Mouse (Mus musculus) liver, adult 2 months (tissue): ENCODE measurements around the gene Mybbp1a. TPM values are rescaled to one million over a fixed set of nuclear protein-coding genes. Genes with fewer than 3 reads are reported as not detected.

Source experiments
- DNase-seq: peaks from one replicate; pipeline ENCODE4 v3.0.0-alpha.2; 2011; ENCODE audit warnings: low read depth, low spot score; ENCODE audit errors: extremely low read depth
- H3K27ac ChIP-seq: fragments of 200-500 bp; replicated peaks from 2 replicates; pipeline ENCODE4 v1.5.1; 2012; ENCODE audit warnings: low read depth, mild to moderate bottlenecking, control low read depth, inconsistent platforms, low read length; ENCODE audit not compliant: insufficient read depth
- H3K27me3 ChIP-seq: fragments of 200-500 bp; 2 replicates; pipeline ENCODE4 v1.6.1; 2012; ENCODE audit warnings: mild to moderate bottlenecking, moderate library complexity, low read length, inconsistent platforms; ENCODE audit not compliant: control insufficient read depth, insufficient read depth
- H3K36me3 ChIP-seq: fragments of 200-500 bp; 2 replicates; pipeline ENCODE4 v1.6.1; 2012; ENCODE audit warnings: low read length, inconsistent platforms; ENCODE audit not compliant: control insufficient read depth, insufficient read depth
- H3K4me1 ChIP-seq: fragments of 200-500 bp; 2 replicates; pipeline ENCODE4 v1.6.1; 2011; ENCODE audit warnings: low read length; ENCODE audit not compliant: control insufficient read depth, insufficient read depth
- H3K4me3 ChIP-seq: fragments of 200-500 bp; 2 replicates; pipeline ENCODE4 v1.5.1; 2011; ENCODE audit warnings: low read depth, mild to moderate bottlenecking, control low read depth, low read length, moderate library complexity; ENCODE audit not compliant: insufficient read depth
- H3K79me2 ChIP-seq: fragments of 200-500 bp; 2 replicates; pipeline ENCODE4 v1.6.1; 2012; ENCODE audit warnings: inconsistent platforms, mild to moderate bottlenecking, low read length, moderate library complexity; ENCODE audit not compliant: control insufficient read depth, insufficient read depth
- H3K9ac ChIP-seq: fragments of 200-500 bp; 2 replicates; pipeline ENCODE4 v1.6.1; 2012; ENCODE audit warnings: low read depth, mild to moderate bottlenecking, control low read depth, inconsistent platforms, low read length
- CTCF ChIP-seq: fragments of 200-500 bp; IDR thresholded peaks from 2 replicates; pipeline ENCODE4 v1.5.1; 2011; ENCODE audit warnings: low read depth, low read length, control low read depth
- POLR2A ChIP-seq: fragments of 200-500 bp; IDR thresholded peaks from 2 replicates; pipeline ENCODE4 v1.6.1; 2011; ENCODE audit warnings: low read length, control low read depth; ENCODE audit not compliant: insufficient read depth; ENCODE audit errors: extremely low read depth
- WGBS: fragments of 180-500 bp; shearing (Covaris S2); methylation state at CpG from one replicate; pipeline ENCODE4 v1.1.7; 2018; 5-methylcytosine and 5-hydroxymethylcytosine counted together
- polyA plus RNA-seq: library from polyadenylated mRNA; depleted of rRNA; stranded (reverse); fragments of >200 nt; gene quantifications from 2 replicates; pipeline ENCODE4 v1.2.3, GENCODE M21; 2012
- total RNA-seq: library from RNA; depleted of rRNA; stranded (reverse); fragments of >200 nt; gene quantifications from 2 replicates; pipeline ENCODE4 v1.2.3, GENCODE M21; 2014

Gene Mybbp1a
- total and polyA plus RNA-seq, 2 experiments: 13.7 to 21.6 TPM

DNA sequence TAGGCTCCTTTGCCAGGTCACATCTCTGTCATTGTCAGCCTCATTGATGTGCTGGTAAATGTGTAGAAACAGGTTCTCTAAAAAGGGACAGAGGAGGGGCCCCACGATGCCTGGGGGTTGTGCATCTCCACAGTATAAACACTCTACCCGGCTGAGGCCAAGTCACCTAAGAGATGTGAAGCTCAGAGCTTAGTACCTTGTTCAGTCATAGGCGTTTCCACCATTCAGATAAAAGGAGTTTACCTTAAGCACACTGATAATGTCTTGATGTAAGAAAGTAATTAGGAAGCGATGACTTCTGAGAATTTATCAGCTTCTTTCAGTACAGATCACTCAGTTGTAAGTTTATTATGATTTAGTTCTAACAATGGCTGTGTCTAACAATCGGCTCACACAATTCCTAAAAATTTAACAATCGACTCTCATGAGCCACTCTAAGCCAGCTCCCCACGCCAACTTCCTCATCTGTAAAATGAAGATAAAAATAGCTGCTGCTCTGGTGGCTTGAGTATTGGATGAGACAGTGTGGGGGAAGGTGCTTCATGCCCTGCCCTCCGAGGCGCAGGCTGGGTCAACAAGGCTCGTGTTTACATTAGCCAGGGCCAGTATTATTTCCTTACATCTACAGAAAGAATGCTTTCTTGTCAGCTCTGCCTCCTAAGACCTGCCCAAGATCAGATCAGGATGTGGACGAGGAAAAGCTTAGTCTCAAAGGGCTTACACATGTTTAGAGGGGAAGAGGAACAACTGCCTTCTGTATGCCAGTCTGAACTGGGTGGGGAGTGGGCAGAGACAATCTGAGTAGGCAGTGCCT lies 25.7 kb downstream of the Mybbp1a start:
- Histone ChIP-seq H3K4me3 (no peak overlapping the region), H3K9ac (no peak overlapping the region)
- WGBS: 20% methylated on average over 11 of the region's 11 CpGs

DNA sequence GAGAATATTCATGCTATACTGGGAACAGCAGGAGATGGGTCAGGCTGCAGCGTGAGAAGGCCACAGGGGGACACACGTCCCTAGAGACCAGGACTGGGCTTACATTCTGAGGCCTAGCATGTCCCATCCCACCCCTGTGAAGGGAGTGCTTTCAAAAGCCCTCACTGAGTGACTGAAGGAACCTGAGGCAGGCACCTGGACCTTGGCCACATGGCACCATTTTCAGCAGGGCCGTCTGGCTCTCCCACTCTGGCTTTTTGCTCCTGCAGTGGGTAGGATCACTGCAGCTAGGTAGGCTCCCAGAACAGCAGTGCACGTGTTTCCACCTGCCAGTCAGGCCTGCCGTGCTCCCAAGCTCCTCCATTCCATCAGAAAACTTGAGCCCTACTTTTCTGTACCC lies 27.4 kb downstream of the Mybbp1a start:
- WGBS: 67% methylated on average over 5 of the region's 5 CpGs
- H3K9ac ChIP-seq: no peak overlapping the region
- H3K79me2 ChIP-seq: no peaks in the 10 kb centered on the region; the same call in 1 of the 2 replicates
- TF ChIP-seq POLR2A: no peak
- TF ChIP-seq CTCF: no peak
- no peak overlapping the region for H3K4me3 ChIP-seq
- peaks cover 42% of the 10 kb centered on the region for H3K4me1 ChIP-seq
- no peaks in the 10 kb centered on the region; the same call in 1 of the 2 replicates for H3K36me3 ChIP-seq
- DNase-seq: no peak
- H3K27ac ChIP-seq: peak overlapping the region; percentile 44
- no peaks in the 10 kb centered on the region for H3K27me3 ChIP-seq

More for the DNA sequence above, 25.7 kb downstream of the Mybbp1a start:
- Histone ChIP-seq H3K27ac (peak overlapping the region; percentile 20), H3K27me3 (no peaks in the 10 kb centered on the region), H3K4me1 (peaks cover 38% of the 10 kb centered on the region), H3K79me2 (no peaks in the 10 kb centered on the region; the same call in 1 of the 2 replicates), H3K36me3 (peaks cover 9% of the 10 kb centered on the region)
- TF ChIP-seq CTCF: no peak
- TF ChIP-seq POLR2A: no peak
- DNase-seq: peak; percentile 24

GRCm38 (mm10) chr11:72469217-72469616 lies 28.1 kb downstream of the Mybbp1a start:
- no peaks in the 10 kb centered on the region for H3K27me3 ChIP-seq
- peaks cover 49% of the 10 kb centered on the region for H3K4me1 ChIP-seq
- no peak overlapping the region for H3K9ac ChIP-seq
- H3K27ac ChIP-seq: peak overlapping the region; percentile 44
- H3K36me3 ChIP-seq: no peaks in the 10 kb centered on the region; the same call in 1 of the 2 replicates
- DNase-seq: peak; percentile 41
- no peak overlapping the region for H3K4me3 ChIP-seq
- WGBS: 39% methylated on average over 5 of the region's 5 CpGs
- no peaks in the 10 kb centered on the region; the same call in 1 of the 2 replicates for H3K79me2 ChIP-seq
- TF ChIP-seq CTCF (no peak), POLR2A (no peak)

DNA sequence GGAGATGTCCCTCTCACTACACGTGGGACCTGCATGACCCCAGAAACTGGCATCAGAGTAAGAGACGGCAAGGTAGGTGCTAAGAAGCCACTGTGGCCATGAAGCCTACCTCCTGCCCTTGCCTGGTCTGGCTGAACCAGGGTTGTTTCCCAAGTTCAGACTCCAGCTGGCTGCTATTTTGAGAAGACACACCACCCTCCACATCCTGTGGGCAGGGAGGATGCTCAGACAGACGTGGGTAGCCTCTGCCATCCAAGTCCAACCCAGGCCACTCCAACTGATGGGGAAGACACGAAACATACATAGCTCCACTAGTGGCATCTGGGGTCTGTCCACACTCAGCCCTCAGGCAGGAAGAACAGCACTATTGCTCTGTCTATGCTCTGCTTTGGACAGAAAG lies 28.8 kb downstream of the Mybbp1a start:
- DNase-seq: no peak
- 68% methylated on average over 4 of the region's 4 CpGs for WGBS
- Histone ChIP-seq H3K4me1 (peaks cover 51% of the 10 kb centered on the region), H3K36me3 (no peaks in the 10 kb centered on the region), H3K27ac (no peak overlapping the region), H3K9ac (no peak overlapping the region), H3K4me3 (no peak overlapping the region), H3K79me2 (no peaks in the 10 kb centered on the region; the same call in 1 of the 2 replicates), H3K27me3 (no peaks in the 10 kb centered on the region)
- TF ChIP-seq CTCF (no peak), POLR2A (no peak)

DNA sequence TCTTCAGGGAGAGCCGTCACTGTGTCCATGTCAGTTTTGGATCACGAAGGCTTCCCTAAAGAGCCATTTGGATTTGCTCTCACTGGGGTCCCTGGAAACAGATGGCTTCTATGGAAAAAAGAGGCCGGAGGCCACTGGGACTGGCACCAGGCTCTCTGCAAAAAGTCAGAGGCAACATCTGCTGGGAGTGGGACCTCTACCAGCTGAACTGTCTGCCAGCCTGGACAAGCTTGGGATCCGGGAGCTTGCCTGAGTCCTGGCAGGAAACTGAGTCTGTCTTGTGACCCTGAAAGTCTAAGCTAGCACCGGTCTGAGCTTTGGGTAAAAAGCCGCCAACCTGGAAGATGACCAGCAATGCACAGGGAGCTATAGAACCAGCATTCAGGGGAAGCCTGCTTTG lies 30.2 kb downstream of the Mybbp1a start:
- H3K9ac ChIP-seq: no peak overlapping the region
- TF ChIP-seq POLR2A (no peak), CTCF (no peak)
- 90% methylated on average over 6 of the region's 6 CpGs for WGBS
- H3K79me2 ChIP-seq: no peaks in the 10 kb centered on the region; the same call in 1 of the 2 replicates
- no peak overlapping the region for H3K4me3 ChIP-seq
- H3K4me1 ChIP-seq: peaks cover 62% of the 10 kb centered on the region
- H3K27ac ChIP-seq: no peak overlapping the region
- DNase-seq: no peak
- H3K27me3 ChIP-seq: no peaks in the 10 kb centered on the region
- no peaks in the 10 kb centered on the region for H3K36me3 ChIP-seq

DNA sequence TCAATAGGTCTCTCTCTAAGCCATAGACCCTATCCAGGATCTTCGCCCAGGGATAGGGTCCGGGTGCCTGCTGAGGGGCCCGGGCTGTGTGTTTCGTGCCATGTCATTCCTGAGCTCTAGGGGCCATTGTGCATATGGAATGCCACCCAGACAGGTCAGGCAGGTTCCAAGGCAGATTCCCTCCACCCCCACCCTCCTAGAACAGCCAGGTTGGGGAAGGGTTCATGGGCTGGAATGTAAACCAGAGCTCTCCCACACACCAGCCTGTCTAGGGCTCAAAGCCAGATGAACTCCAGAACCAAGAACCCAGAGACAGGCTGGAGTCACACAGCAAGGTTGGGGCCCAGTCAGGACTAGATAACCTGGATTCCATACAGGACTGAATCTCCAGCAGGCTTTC lies 32.4 kb downstream of the Mybbp1a start:
- H3K36me3 ChIP-seq: no peaks in the 10 kb centered on the region
- WGBS: 80% methylated on average over 4 of the region's 4 CpGs
- H3K9ac ChIP-seq: peak overlapping the region; percentile 78
- peak overlapping the region; percentile 93 for H3K27ac ChIP-seq
- peak; percentile 73 for DNase-seq
- TF ChIP-seq CTCF (no peak), POLR2A (no peak)
- no peaks in the 10 kb centered on the region for H3K27me3 ChIP-seq
- H3K4me3 ChIP-seq: peak overlapping the region; percentile 61; the same call in 1 of the 2 replicates
- no peaks in the 10 kb centered on the region; the same call in 1 of the 2 replicates for H3K79me2 ChIP-seq
- H3K4me1 ChIP-seq: peaks cover 50% of the 10 kb centered on the region
